Mouse (Mus musculus): ENCODE data around the gene Nqo1.

Gene Nqo1

DNA sequence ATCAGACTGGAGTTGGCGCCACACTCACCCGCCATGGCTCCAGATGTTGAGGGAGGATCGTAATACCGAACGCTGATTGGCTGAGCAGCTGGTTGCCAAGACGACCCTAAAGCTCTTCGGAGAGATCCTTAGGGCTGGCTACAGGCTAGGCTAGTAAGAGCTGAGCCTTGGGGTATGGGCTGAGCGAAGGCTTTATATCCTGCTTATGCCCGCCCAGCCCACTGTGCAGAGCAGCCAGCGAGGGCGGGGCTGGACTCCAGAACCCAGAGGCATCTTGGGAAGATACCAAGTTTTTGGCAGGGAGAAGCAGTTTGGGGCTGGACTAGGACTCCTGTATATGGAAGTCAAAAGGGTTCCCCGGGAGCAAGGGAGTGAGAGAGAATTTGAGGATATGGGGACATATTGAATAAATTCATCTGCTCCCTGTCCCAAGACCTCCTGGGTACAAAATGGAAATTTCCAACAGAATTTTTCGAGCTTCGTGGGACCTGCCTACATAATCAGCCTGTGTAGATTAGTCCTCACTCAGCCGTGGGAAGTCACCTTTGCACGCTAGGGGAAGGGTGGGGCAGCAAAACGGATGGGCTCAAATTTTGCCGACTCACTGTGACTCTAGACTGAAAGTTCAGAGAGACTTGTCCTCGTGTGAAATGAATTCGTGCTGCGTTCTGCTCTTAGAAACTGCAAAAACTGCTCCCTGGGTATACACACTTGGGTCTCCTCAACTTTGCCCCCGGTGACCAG lies at the start of gene Nqo1:
Gene Nqo1, minus strand, starts transcription at position 169 of the 744 bp plus-strand sequence.
- DNase-seq (ENCODE audit: low spot score), result peak; percentile 74

DNA sequence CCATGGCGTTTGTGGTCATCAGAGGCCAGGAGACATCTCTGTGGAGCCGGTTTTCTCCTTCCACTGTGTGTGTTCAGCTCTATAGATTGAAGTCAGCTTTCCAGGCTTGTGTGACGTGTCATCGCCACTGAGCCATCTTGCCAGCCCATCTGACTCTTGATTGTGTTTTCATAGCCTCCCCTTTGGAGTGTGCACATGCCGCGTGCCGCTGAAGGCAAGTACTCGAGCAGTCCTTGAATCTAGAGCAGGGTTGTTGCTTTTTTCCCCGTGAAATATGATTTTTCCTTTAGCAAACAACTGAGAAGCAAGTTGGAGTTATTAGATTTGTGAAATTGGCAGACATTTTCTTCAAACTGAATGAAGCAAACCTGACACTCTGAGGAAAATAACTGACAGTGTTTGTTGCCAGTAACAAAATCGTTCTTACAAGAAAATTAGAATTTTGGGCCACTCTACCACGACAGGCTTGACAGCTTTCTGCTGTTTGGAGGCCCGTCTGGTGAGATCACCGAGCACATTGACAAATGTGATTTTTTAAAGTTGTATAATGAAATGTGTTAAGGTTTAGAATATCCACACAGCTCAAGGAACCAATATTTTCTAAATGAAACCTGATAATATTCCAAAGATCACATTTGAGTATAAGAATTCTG lies 48.5 kb upstream of the Nqo1 start:
- no peak for DNase-seq (ENCODE audit: low spot score)

DNA sequence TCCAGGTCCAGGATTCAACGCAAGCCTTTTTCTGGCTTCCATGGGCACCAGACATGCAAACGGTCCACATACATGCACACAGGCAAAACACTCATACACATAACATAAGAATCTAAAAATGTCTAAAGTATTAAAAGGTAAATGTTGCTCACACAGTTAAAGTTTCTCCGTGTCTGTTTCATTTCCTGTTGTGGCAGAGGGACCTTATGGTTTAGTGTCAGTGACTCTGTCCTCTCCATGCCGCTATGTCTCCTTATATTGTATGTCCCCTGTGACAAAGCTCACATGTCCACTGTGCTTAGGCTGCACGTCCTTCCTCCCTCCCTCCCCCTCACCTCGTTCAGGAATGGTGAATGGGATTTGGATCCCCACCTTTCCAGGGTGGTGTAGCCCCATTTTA lies 46.6 kb upstream of the Nqo1 start:
- no peak for DNase-seq (ENCODE audit: low spot score)

DNA sequence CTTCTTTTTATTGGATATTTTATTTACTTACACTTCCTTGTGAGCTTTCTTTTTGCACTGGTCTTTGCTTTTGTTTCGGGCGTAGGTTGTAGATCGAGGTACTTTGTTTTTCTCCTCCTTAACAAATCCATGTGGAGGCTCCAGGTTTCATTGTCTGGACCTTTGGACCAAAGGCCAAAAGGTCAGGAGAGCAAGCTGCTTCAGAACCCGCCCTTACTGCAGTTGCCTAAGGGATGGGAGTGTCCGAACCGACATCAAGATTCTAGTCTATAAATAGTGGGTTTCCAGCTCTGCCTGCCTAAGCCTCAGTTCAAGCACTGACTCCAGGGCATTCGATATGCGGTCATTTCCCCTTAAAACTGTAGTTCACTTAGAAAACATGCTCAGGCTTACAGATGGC lies 46.1 kb upstream of the Nqo1 start:
- DNase-seq (ENCODE audit: low spot score), result peak; percentile 80

DNA sequence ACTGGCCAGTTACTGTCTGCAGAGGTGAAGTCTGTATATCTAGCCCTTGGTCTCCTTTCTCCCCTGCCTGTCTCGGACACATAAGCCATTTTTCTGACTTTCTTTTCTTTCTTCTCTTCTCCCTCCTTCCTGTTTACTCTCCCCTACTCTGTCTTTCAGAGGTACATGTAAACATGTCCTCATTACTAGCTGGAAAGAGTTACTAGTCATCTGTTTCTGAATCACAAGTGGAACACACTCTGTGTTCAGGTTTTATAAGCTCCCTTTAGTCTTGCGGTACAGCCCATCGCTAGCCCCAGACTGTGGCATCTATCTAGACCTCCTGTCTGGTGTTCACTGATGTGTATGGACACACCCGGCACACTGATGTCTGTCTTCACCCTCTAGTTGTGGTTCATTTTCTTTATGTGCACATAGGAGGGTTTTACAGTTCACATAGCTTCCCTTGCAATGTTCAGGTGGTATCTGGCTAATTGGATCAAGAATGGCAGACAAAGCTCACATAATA lies 45.4 kb upstream of the Nqo1 start:
- no peak for DNase-seq (ENCODE audit: low spot score)

DNA sequence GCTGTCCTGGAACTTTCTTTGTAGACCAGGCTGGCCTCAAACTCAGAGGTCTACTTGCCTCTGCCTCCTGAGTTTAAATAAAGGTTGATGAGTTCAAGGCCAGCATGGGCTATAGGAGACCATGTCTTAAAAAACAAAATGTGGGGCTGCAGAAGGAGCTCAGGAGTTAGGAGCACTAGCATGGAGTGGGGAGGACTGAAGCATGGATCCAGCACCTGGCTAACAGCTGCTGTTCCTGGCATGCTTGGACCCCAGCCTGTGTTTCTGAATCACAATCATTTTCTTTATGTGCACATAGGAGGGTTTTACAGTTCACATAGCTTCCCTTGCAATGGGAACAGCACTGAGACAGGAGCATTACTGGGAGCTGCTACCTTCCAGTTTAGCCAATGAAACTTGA lies 44.7 kb upstream of the Nqo1 start:
- DNase-seq (ENCODE audit: low spot score), result no peak

DNA sequence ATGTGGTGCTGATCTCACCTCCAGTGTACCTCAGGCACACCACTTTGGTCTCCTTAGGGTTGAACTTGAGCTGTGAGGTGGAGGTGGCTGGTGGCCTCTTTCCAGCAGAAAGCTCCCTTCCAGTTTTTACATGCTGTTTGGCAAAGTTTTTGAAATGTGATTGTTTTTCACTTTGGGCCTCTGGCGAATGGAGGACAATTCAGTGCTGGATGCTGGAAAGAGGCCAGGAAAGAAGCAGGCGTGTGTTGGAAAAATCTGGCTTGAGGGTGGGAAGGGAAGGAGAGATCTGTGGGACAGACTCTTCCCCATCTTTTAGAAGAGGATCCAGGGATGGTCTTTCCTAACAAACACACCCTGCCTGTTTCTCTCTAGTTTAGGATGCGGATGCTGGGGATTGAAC lies 41.6 kb upstream of the Nqo1 start:
- DNase-seq (ENCODE audit: low spot score), result no peak

DNA sequence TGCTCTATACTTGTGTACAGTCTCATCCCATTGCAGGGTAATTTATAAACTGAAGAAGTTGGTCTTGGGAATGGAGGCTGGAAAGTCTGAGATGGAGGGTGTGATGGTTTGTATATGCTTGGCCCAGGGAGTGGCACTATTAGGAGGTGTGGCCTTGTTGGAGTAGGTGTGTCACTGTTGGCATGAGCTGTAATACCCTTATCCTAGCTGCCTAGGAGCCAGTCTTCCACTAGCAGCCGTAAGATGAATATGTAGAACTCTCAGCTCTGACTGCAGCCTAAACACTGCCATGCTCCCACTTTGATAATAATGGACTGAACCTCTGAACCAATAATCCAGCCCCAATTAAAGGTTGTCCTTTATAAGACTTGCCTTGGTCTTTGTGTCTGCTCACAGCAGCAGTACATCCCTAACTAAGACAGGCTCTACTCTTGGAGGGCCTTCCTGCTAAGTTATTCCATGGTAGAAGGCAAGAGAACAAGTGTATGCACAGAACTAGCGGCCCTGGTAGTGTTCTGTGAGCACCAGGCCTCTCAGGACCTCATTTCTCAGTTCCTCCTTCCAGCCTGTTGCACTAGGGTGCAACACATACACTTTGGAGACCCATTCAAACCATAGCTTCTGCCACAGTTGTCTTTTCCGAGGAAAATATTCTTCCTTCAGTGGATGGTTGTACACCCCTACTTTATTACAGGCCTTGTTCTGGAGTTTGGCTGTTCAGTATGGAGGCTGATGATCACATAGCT lies 37.0 kb upstream of the Nqo1 start:
- no peak for DNase-seq (ENCODE audit: low spot score)

DNA sequence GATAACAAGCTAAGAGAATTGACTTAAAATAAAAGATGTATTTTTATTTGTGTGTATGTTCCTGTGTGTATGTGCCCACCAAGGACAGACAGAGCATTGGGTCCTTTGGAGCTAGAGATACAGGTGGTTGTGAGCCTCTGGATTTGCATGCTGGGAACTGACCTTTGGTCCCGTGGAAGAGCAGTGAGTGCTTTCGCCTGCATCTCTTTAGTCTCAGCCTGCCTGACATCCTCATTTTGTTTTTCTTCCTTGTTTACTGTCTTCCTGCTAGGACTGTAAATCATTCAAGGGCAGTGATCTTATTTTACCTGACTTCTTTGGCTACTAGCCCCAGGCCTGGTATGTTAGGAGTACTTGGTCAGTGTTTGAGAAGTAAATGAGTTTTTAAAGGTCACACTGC lies 34.7 kb upstream of the Nqo1 start:
- peak; percentile 63 for DNase-seq (ENCODE audit: low spot score)

DNA sequence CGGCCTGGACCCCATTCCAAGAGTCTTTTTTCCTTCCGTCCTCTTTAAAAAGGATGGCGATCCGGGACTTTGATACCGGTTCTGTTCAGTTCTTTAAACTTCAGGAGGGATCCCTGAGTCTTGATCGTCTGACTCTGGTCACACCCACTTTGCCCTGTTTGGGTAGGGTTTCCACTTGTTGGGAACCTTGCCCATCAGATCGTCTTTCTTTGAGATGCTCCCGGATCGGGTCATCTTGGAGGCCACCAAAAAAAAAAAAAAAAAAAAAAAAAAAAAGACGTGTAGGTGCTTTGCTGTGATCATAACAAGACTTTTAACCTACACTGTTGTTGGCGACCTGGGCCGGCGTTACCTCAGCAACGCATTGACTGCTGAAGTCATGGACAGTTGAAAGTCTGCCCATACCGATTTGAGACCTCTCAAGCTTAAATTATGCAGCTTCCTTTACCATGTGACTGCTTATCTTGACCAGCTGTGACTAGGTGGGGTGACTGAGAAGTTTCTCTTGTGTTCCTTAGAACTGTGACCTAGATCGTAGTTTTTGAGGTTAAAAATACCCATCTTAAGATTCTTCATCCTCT lies 33.9 kb upstream of the Nqo1 start:
- peak; percentile 60 for DNase-seq (ENCODE audit: low spot score)

DNA sequence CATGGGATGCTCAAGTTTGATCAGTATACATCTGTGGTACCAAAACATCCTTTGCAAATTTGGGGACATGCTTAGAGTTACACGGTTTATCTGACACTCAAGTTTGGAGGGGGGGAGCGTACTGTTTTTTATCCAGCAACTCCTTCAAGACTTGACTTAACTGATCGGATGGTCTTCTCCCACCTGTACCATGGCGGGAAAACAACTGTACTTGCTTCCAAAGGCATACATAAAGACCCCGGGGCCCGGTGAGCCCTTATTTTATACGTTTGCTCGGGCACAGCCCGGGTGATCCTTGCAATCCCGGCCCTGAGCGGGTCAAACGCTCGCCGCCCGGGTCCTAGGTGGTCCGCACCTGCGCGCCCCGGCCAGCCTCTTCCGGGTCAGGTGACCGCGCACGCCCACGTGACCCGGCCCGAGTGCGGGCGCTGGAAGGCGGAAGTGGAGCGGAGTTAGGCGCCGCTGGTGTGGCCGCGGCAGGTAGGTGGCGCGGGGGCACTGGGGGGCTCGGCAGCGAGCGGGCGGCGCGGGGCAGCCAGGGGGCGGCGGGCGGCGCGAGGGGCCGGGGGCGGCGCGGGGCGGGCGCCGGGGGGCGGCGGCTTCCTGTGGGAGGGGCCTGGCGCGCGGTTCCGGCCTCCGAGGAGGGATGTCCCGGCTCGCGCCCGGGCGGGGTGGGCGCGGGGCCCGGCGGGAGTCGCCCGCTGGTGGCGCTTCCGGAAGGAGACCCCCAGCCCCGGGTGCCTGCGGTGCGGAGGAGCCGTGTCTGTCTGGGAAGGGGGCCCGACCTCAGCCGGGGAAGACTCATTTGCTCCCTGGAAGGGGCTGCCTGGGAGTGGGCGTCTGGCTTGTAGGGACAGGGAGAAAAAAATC lies 33.2 kb upstream of the Nqo1 start, which contains the start of gene Wwp2:
Gene Wwp2, plus strand, starts transcription at position 404 of the 870 bp plus-strand sequence.
- peak; percentile 85 for DNase-seq (ENCODE audit: low spot score)

DNA sequence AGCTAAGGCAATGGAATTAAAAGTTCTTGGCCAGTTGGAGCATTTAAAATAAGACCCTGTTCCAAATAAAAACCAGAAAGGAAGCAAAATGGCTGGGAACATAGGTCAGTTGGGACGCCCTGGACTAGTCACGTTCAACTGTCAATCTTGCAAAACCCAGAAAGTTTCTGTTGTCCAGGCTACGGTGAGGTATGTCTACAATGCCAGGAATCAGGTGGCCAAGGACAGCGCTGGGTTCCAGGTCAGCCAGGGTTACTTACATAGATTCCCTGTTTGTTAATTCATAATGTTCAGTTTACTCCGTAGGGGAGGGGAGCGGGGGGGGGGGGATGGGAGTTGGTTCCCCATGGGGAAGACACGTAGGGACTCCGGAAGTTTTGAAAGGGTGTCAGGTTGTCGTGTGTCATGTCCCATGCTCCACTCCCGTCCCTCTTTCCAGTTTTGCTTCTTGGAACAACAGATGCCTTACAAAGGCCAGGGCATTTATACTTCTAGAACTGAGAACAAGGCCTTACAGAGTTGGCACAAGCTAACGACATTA lies 32.5 kb upstream of the Nqo1 start:
- peak; percentile 68 for DNase-seq (ENCODE audit: low spot score)

DNA sequence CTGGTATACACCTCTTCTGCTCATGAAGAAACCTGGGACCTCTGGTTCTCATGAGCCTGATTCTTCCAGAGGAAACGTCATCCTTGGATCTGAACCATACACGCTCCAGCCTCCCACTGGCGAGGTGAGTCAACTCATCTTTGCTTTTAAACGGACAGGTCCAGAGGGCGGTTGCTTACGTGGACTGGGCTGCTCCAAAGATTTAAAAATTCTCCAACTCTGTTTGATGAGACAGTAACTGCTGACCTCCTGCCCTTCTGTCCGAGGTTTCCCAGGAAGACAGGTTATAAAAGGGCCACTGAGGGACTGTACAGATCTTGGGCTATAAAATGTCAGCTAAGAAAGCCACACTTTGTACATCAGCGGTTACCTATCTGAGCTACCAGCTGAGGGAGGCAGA lies 27.8 kb upstream of the Nqo1 start:
- peak; percentile 42 for DNase-seq (ENCODE audit: low spot score)

DNA sequence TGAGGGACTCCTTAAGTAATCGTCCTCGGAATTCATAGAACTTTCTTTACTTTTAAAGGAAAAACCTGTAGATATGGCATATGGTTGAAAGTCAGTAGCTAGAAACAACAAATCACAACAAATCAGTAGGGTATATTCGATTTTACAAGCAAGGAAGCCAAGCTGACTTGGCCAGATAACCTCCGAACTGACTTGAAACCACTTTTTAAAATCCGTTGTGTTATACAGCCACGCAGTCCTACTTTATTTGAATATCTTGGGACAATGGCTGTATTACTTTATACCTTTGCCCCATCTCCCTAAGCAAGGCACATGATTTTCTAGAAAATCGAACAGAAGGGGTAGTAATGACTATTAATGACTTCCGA lies 22.2 kb upstream of the Nqo1 start:
- no peak for DNase-seq (ENCODE audit: low spot score)

DNA sequence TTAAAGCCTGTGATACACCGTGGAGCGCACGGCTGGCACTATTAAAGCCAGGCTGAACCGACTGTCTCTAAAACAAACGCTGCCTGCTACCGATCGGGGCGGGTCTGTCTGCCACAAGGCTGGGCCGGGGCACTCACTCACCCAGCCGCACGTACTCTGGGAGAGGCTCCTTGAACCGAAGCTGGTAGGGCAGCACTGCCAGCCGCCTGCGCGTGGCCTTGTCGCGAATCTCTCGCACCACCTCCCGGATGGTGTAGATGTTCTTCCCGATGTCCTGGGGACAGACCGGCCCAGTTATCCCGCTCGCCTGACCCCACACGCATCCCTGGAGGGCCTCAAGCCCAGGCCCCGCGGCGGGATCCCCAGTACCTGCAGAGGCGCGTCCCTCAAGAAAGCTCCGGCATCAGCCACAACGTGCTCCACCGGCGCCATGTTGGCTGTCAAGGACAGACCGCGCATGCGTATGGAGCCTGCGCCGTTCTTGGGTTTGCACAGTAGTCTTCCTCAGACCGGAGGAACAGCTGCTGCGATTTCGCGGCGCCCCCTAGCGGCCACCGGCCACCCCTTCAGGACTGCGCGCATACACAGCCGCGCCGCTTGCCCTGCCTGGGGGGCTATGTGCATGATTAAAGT lies 21.7 kb upstream of the Nqo1 start, which contains the start of gene Nob1:
Gene Nob1, minus strand, starts transcription at position 455 of the 633 bp plus-strand sequence.
- DNase-seq (ENCODE audit: low spot score), result peak; percentile 93

DNA sequence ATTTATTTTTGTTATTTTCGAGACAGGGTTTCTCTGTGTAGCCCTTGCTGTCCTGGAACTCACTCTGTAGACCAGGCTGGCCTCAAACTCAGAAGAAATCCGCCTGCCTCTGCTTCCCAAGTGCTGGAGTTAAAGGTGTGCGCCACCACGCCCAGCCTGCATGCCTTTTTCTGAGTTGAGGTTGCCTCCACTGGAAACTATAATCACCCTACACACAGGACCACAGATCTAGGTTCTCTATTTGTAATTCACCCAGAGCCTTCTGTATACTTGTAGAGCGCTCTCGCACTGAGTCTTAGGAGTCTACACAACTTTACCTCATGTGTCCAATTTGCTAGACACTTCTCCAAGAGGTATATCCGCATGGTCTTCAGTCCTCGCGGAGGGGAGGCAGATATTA lies 21.2 kb upstream of the Nqo1 start:
- DNase-seq (ENCODE audit: low spot score), result no peak

DNA sequence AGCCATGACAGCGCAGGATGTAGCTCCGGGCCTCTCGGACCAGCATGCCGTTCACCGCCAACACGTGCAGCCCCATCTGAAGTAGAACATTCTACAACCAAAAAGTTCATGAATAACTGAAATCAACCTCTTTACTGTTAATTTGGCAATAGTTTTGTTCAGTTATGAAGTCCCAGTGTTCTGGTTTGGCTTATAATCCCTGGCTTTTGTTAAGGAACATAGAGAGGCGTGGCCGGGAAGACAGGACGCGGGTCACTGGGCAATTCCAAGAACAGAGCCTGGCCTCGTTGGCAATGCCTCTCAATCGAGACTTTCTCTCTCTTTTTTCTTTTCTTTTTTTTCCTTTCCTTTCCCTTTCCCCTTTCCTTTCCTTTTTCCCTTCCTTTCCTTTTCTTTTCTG lies 14.0 kb upstream of the Nqo1 start:
- no peak for DNase-seq (ENCODE audit: low spot score)

DNA sequence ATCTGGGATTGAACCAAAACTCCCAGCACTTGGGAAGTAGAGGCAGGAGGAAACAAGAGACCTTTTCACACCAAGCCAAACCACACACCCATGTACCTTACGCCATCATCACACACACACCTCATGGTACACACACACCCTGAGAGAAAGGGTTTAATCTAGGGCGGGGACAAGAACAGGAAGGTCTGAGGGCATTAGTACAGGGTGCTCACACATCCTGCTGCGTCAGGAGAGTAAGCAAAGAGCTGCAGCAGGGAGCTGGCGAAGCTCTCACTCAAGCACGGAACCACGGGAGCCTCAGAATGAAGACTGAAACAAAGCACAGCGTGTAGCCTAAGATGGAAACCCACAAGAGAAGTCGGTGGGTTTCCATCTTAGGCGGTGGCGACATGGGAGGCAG lies 10.9 kb upstream of the Nqo1 start:
- no peak for DNase-seq (ENCODE audit: low spot score)

DNA sequence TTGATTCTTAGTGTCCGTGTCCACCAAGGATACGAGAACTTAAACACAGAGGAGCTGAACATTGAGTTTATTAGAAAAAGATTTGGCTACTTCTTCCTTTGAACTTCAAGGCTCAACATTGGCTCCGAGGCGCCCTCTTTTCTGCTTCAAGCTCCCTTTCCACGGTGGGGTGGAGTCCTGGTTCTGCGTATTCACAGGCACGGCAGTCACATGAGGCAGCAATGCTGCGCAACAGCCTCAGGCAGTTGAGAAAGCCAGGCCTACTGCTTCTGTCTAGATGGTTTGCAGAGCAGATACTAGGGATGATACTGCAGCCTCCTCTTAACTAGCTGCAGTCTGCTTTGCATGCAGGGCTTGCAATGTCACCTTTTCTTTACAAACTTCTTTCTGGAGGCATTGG lies 9.5 kb upstream of the Nqo1 start:
- no peak for DNase-seq (ENCODE audit: low spot score)

DNA sequence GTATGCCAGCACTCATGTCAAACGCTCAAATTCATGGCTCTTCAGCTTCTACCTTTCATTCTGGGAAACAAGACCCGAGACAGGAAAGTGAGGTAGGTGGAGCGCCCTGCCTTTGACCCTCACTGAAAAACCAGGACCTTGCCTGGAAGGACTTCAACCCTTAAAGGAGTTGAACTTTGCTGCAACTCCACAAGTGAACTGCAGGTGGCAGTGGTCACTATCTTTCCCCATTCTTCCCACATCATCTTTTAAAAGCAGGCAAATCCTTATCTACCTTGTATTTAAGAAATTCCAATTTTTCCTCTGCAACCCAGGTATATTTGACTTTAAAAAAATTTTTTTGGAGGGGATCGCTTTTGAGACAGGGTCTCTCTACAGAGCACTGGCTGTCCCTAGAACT lies 8.4 kb upstream of the Nqo1 start:
- peak; percentile 42 for DNase-seq (ENCODE audit: low spot score)

DNA sequence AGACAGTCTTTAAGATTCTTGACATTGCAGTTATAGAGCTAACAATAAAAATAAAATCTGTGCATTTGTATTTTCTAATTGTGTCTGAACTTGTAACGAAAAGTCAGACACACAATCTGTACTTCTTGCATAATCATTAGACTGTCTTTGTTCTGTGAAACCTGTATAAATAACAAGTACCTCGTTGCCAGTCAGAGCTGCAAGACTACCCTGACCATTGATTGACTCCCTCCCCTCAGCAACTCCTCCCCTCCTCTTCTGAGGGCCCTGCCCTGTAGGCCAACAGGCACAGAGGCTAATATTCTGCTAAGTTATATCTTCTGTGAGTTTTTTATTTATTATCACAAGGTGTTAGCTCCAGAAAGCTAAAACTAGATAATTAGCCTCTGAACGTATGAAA lies 2.9 kb upstream of the Nqo1 start:
- DNase-seq (ENCODE audit: low spot score), result no peak
